Mouse (Mus musculus) G1E (cell line): ENCODE measurements around the gene Prdm2. TPM values are rescaled to one million over a fixed set of nuclear protein-coding genes. Genes with fewer than 3 reads are reported as not detected.

Experiments used
- ATAC-seq: 2 replicates; pipeline ENCODE4 v1.8.0; 2016; ENCODE audit warnings: mild to moderate bottlenecking; ENCODE audit not compliant: insufficient number of reproducible peaks, poor library complexity, low FRiP score, severe bottlenecking; ENCODE audit errors: extremely low read depth
- DNase-seq: peaks from one replicate; pipeline ENCODE4 v3.0.0; 2012; ENCODE audit warnings: low spot score
- H3K27me3 ChIP-seq: 2 replicates; pipeline ENCODE4 v1.6.1; 2012; ENCODE audit warnings: mild to moderate bottlenecking, low read length, inconsistent platforms; ENCODE audit not compliant: insufficient read depth
- H3K36me3 ChIP-seq: replicated peaks from 2 replicates; pipeline ENCODE3; 2012; ENCODE audit warnings: mild to moderate bottlenecking, inconsistent platforms
- H3K4me1 ChIP-seq: 2 replicates; pipeline ENCODE4 v1.6.1; 2012; ENCODE audit warnings: low read depth, low read length, inconsistent platforms, mixed read lengths; ENCODE audit not compliant: insufficient read depth
- H3K4me3 ChIP-seq: 2 replicates; pipeline ENCODE4 v1.5.1; 2012; ENCODE audit warnings: low read depth, mild to moderate bottlenecking, inconsistent platforms, low read length, moderate library complexity, mixed read lengths
- H3K9me3 ChIP-seq: replicated peaks from 2 replicates; pipeline ENCODE4 v1.6.1; 2012; ENCODE audit warnings: inconsistent platforms
- CTCF ChIP-seq: IDR thresholded peaks from 2 replicates; pipeline ENCODE4 v1.5.1; 2012; ENCODE audit warnings: low read depth, low read length, inconsistent platforms, mixed read lengths
- GATA1 ChIP-seq: IDR thresholded peaks from 2 replicates; pipeline ENCODE4 v1.6.1; 2012; ENCODE audit warnings: borderline replicate concordance, low read length, inconsistent platforms, mixed read lengths
- GATA2 ChIP-seq: IDR thresholded peaks from 2 replicates; pipeline ENCODE4 v1.6.1; 2012; ENCODE audit warnings: low read depth, low read length, inconsistent platforms, borderline replicate concordance
- POLR2AphosphoS5 ChIP-seq: IDR thresholded peaks from 2 replicates; pipeline ENCODE4 v1.6.1; 2012; ENCODE audit warnings: low read depth, low read length, inconsistent platforms; ENCODE audit not compliant: insufficient replicate concordance
- TAL1 ChIP-seq: conservative IDR thresholded peaks from 2 replicates; pipeline ENCODE4 v1.6.1; 2012; ENCODE audit warnings: low read depth, low read length, inconsistent platforms, mixed read lengths
- polyA plus RNA-seq: library from polyadenylated mRNA; stranded (reverse); fragments of >175 nt; gene quantifications from 2 replicates; pipeline ENCODE4 v1.2.3, GENCODE M21; 2012
- total RNA-seq, 2 experiments: library from RNA; stranded (forward) in 1 of 2; stranded (reverse) in 1 of 2; fragments of 200-1000 nt in 1 of 2; fragments of >200 nt in 1 of 2; fragmentation: Nextera tagmentation in 1 of 2; gene quantifications; 2 replicates each; pipeline ENCODE4 v1.2.3; 2014 to 2017

Prdm2 gene
- total and polyA plus RNA-seq, 3 experiments, result 7.1 to 34.9 (median 9.7) TPM

- Histone ChIP-seq H3K36me3 (no peaks in the 10 kb centered on the region), H3K9me3 (0 out of 2 replicates have a peak, but pooled peaks cover 2% of the 10 kb centered on the region), H3K27me3 (no peaks in the 10 kb centered on the region), H3K4me3 (no peak overlapping the region), H3K4me1 (no peaks in the 10 kb centered on the region)
- TF ChIP-seq GATA2, result no peak
- TF ChIP-seq GATA1, result no peak
- TF ChIP-seq CTCF, result no peak
- no peak for TF ChIP-seq POLR2AphosphoS5
- no peak for TF ChIP-seq TAL1
- DNase-seq (no peak), ATAC-seq (no peak)
Observed at GRCm38 (mm10) chr4:143241294-143241693, 28.5 kb upstream of the Prdm2 start.

GRCm38 (mm10) chr4:143239615-143240201 is 26.9 kb upstream of the Prdm2 start:
- no peak for DNase-seq
- no peaks in the 10 kb centered on the region for H3K4me1 ChIP-seq
- 0 out of 2 replicates have a peak, but pooled peaks cover 2% of the 10 kb centered on the region for H3K9me3 ChIP-seq
- H3K27me3 ChIP-seq, result no peaks in the 10 kb centered on the region
- ATAC-seq, result no peak
- H3K4me3 ChIP-seq, result no peak overlapping the region
- H3K36me3 ChIP-seq, result no peaks in the 10 kb centered on the region
- TF ChIP-seq TAL1, result no peak
- TF ChIP-seq GATA1, result no peak
- TF ChIP-seq GATA2, result no peak
- no peak for TF ChIP-seq CTCF
- no peak for TF ChIP-seq POLR2AphosphoS5

DNA sequence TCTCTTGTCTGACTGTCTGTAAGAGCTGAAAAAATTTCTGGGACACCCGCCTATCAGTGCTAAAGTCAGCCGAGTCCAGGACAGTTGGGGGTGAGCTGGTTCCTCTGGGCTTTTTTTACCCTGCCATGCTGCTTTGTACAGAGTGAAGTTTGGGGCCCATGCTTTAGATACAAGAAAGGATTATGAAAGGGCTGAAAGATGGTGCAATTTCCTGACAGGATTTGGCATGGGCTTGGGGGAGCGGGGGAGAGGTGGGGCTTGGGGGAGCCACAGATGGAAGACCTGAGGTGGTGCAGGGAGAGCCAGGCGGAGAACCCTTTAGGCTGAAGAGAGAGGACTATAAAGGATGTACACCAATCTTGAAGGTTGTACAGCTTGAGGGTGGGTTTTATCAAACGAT is 26.3 kb upstream of the Prdm2 start:
- Histone ChIP-seq H3K4me3 (no peak overlapping the region), H3K36me3 (no peaks in the 10 kb centered on the region), H3K9me3 (peaks cover 5% of the 10 kb centered on the region), H3K27me3 (no peaks in the 10 kb centered on the region), H3K4me1 (no peaks in the 10 kb centered on the region)
- DNase-seq, result no peak
- no peak for ATAC-seq
- TF ChIP-seq TAL1, result no peak
- no peak for TF ChIP-seq CTCF
- no peak for TF ChIP-seq GATA2
- no peak for TF ChIP-seq POLR2AphosphoS5
- TF ChIP-seq GATA1, result no peak

GRCm38 (mm10) chr4:143238241-143239031 is 25.6 kb upstream of the Prdm2 start:
- TF ChIP-seq GATA1 (no peak), GATA2 (no peak)
- H3K4me1 ChIP-seq, result no peaks in the 10 kb centered on the region
- no peaks in the 10 kb centered on the region for H3K27me3 ChIP-seq
- no peak overlapping the region for H3K4me3 ChIP-seq
- ATAC-seq, result no peak
- no peaks in the 10 kb centered on the region for H3K36me3 ChIP-seq
- peaks cover 4% of the 10 kb centered on the region for H3K9me3 ChIP-seq
- peak; percentile 6 for DNase-seq

GRCm38 (mm10) chr4:143231790-143232422 is 19.1 kb upstream of the Prdm2 start:
- TF ChIP-seq GATA2 (no peak), GATA1 (no peak), CTCF (no peak), TAL1 (no peak), POLR2AphosphoS5 (no peak)
- no peak overlapping the region for H3K4me3 ChIP-seq
- no peak for DNase-seq
- no peaks in the 10 kb centered on the region for H3K4me1 ChIP-seq
- H3K27me3 ChIP-seq, result no peaks in the 10 kb centered on the region
- H3K36me3 ChIP-seq, result no peaks in the 10 kb centered on the region
- ATAC-seq, result no peak
- peaks cover 9% of the 10 kb centered on the region for H3K9me3 ChIP-seq

GRCm38 (mm10) chr4:143231110-143231509 is 18.3 kb upstream of the Prdm2 start:
- Histone ChIP-seq H3K9me3 (peaks cover 9% of the 10 kb centered on the region), H3K4me3 (no peak overlapping the region), H3K36me3 (no peaks in the 10 kb centered on the region), H3K27me3 (no peaks in the 10 kb centered on the region), H3K4me1 (no peaks in the 10 kb centered on the region)
- DNase-seq (no peak), ATAC-seq (no peak)
- TF ChIP-seq CTCF, result no peak
- TF ChIP-seq GATA2, result no peak
- no peak for TF ChIP-seq TAL1
- TF ChIP-seq GATA1, result no peak
- TF ChIP-seq POLR2AphosphoS5, result no peak
